Mouse (Mus musculus) embryonic facial prominence, embryonic 11.5 days (tissue): ENCODE measurements around the gene Pdhb. TPM values are rescaled to one million over a fixed set of nuclear protein-coding genes. Genes with fewer than 3 reads are reported as not detected.
"Not testable (repeated sequence)": the region's sequence is repeated elsewhere in the genome, so short reads cannot be mapped to it uniquely, and the experiment has no call there.

Source experiments
- ATAC-seq: fragments of 200-750 bp; cut with Nextera tagmentation; replicated peaks from 2 replicates; pipeline ENCODE4 v1.8.0; 2017; ENCODE audit warnings: low read depth; ENCODE audit not compliant: insufficient number of reproducible peaks, low FRiP score, low TSS enrichment
- DNase-seq: peaks from one replicate; pipeline ENCODE4 v3.0.0-alpha.2; 2015; ENCODE audit warnings: low spot score
- H3K27ac ChIP-seq: fragments of 300-500 bp; sonication (generic); replicated peaks from 2 replicates; pipeline ENCODE4 v1.5.1; 2014; ENCODE audit warnings: mild to moderate bottlenecking, low read depth, low read length, control low read depth
- H3K27me3 ChIP-seq: fragments of 300-500 bp; sonication (generic); 2 replicates; pipeline ENCODE4 v1.6.1; 2014; ENCODE audit warnings: mild to moderate bottlenecking, low read length, moderate library complexity, mixed read lengths; ENCODE audit not compliant: control insufficient read depth, insufficient read depth
- H3K36me3 ChIP-seq: fragments of 300-500 bp; sonication (generic); replicated peaks from 2 replicates; pipeline ENCODE4 v1.6.1; 2014; ENCODE audit warnings: low read depth, mild to moderate bottlenecking, low read length, moderate library complexity, mixed read lengths; ENCODE audit not compliant: control insufficient read depth, insufficient read depth
- H3K4me1 ChIP-seq: fragments of 300-500 bp; sonication (generic); 2 replicates; pipeline ENCODE4 v1.6.1; 2014; ENCODE audit warnings: low read length, mixed read lengths; ENCODE audit not compliant: control insufficient read depth, insufficient read depth
- H3K4me2 ChIP-seq: fragments of 300-500 bp; sonication (generic); 2 replicates; pipeline ENCODE4 v1.6.1; 2014; ENCODE audit warnings: low read depth, mild to moderate bottlenecking, control low read depth, low read length, moderate library complexity
- H3K4me3 ChIP-seq: fragments of 300-500 bp; sonication (generic); 2 replicates; pipeline ENCODE4 v1.5.1; 2014; ENCODE audit warnings: low read depth, low read length, control low read depth
- H3K9ac ChIP-seq: fragments of 300-500 bp; sonication (generic); replicated peaks from 2 replicates; pipeline ENCODE4 v1.6.1; 2014; ENCODE audit warnings: mild to moderate bottlenecking, control low read depth, low read length
- H3K9me3 ChIP-seq: fragments of 300-500 bp; sonication (generic); replicated peaks from 2 replicates; pipeline ENCODE4 v1.6.1; 2016; ENCODE audit warnings: mild to moderate bottlenecking, low read length, inconsistent platforms, mixed read lengths; ENCODE audit not compliant: control insufficient read depth
- WGBS: fragments of 180-500 bp; shearing (Covaris S2); extraction: QIAGEN DNeasy Blood & Tissue Kit; methylation state at CpG from one replicate; pipeline ENCODE4 v1.1.7; 2014; 5-methylcytosine and 5-hydroxymethylcytosine counted together
- polyA plus RNA-seq: library from polyadenylated mRNA; unstranded; fragments of >200 nt; fragmentation: Nextera tagmentation; extraction: Ambion mirVana; gene quantifications from 2 replicates; pipeline ENCODE4 v1.2.1, GENCODE M21; 2014

Gene Pdhb
- polyA plus RNA-seq, 1 experiment from 2014 or later: 229 TPM

DNA sequence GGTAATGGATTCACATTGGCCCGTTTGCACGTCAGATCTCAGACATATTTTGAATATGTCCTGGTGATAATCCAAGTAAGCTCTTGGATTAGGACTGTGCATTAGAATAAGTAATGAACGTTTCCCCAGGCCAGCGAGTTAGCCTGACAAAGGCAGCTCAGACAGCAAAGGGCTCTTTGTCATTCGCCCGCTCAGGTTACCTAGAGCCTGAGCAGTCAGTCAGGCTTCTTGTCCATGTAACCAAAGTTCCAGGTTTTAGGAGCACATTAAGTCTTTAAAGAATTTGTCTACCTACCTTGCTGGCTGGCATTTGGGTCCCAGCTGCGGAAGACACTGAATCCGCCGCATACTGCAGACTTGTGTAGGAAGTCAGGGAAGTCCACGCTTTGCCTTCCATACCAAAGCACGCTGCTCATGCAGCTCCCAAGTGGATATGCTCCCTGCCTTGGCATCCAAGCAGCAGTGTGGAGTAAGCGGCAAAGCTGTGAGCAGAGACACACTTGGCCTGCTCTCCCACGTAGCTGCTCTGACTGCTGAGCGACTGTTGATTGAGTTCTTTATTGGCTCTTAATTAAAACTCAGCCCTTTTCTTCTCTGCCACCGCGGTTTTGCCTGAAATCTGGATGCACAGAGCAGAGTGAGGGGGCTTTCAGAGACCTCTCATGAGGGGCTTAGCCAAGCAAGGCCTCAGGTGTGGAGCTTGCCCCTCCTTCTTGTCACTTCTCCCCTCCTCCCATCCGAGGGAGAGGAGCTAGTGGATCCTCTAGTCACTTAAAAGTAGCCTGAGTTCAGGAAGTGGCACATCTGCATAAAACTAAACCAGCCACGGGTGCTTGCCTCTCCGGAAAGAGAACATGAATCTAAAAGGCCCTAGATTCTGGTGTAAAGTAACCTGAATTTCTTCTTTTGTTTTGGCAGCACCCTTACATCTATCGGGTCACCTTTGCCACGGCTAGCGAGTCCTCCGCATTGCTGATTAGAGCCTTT, 32.8 kb downstream of the Pdhb start:
- H3K36me3 ChIP-seq: peaks cover 4% of the 10 kb centered on the region; the same call in 1 of the 2 replicates
- no peak overlapping the region for H3K9ac ChIP-seq
- DNase-seq (no peak), ATAC-seq (no peak)
- H3K4me2 ChIP-seq: no peak overlapping the region
- no peak overlapping the region for H3K4me3 ChIP-seq
- no peaks in the 10 kb centered on the region for H3K4me1 ChIP-seq
- no peaks in the 10 kb centered on the region for H3K27me3 ChIP-seq
- no peaks in the 10 kb centered on the region for H3K9me3 ChIP-seq
- H3K27ac ChIP-seq: no peak overlapping the region
- 58% methylated on average over 23 of the region's 23 CpGs for WGBS

DNA sequence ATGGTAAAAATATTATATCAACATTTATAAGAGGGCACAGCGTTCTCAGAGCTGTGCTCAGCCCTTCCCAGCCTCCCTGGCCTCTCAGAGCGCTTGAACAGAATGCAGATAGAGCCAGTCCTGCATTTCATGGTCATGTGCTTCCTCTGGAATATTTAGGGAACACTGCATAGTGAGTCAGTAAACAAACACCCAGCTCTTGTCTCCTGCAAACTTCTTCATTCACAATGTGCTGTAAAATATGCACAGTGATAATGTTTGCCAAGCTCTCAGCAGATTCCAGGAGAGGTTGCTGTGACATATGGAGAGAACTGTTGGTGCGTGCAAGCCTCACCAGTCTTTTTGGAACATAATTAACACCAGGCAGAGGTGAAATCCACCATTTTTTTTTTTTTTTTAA, 37.7 kb downstream of the Pdhb start:
- Histone ChIP-seq H3K4me3 (no peak overlapping the region), H3K9ac (no peak overlapping the region), H3K4me1 (no peaks in the 10 kb centered on the region), H3K36me3 (no peaks in the 10 kb centered on the region), H3K9me3 (no peaks in the 10 kb centered on the region), H3K27ac (no peak overlapping the region), H3K27me3 (no peaks in the 10 kb centered on the region), H3K4me2 (no peak overlapping the region)
- 74% methylated on average over 3 of the region's 3 CpGs for WGBS
- DNase-seq: no peak
- no peak for ATAC-seq

DNA sequence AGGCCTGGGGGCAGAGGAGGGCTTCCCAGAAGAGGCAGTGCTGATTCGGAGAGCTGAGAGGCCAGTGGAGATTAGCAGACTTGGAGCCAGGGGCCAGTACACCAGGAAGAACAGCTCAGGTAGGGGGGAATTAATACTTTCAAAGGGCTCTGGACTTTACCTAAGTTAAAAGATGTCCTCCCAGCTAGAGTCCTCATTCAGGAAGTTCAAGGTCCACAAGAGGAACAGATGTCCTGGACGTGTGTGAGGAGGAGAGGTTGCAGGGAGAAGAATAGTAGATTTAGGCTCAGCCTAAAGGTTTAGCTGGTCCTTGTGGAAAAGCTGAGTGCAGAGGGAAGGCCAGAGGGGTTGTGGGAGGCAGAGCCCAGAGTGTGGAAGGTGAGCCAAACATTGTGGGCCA, 38.6 kb downstream of the Pdhb start:
- H3K27ac ChIP-seq: no peak overlapping the region
- H3K4me2 ChIP-seq: no peak overlapping the region
- H3K27me3 ChIP-seq: no peaks in the 10 kb centered on the region
- no peak overlapping the region for H3K9ac ChIP-seq
- H3K36me3 ChIP-seq: no peaks in the 10 kb centered on the region
- H3K4me1 ChIP-seq: no peaks in the 10 kb centered on the region
- ATAC-seq: no peak
- H3K4me3 ChIP-seq: no peak overlapping the region
- H3K9me3 ChIP-seq: no peaks in the 10 kb centered on the region
- DNase-seq: no peak
- WGBS: 57% methylated on average over 2 of the region's 2 CpGs

DNA sequence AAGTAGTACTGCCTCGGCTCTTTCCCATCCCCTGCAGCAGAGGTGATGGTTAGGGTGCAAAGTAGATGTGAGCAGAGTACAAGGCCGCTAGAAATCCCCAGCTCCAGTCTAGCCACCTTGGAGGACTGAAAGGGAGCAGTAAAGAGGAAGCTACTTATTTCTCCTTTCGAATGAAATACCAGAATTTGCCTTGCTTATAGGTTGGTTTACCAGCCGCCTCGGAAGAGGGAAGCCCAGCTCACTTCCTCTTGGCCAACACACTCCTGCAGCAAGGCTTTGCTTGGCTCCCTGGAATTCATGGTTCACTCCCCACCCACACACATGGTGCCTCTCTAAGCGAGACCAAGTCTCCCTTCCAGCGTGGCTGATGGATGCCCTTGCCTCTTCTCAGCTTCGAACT, 40.0 kb downstream of the Pdhb start:
- 83% methylated on average over 8 of the region's 8 CpGs for WGBS
- Histone ChIP-seq H3K36me3 (no peaks in the 10 kb centered on the region), H3K27me3 (no peaks in the 10 kb centered on the region), H3K4me1 (no peaks in the 10 kb centered on the region), H3K9ac (no peak overlapping the region), H3K27ac (no peak overlapping the region), H3K4me3 (no peak overlapping the region), H3K4me2 (no peak overlapping the region), H3K9me3 (no peaks in the 10 kb centered on the region)
- no peak for ATAC-seq
- no peak for DNase-seq

DNA sequence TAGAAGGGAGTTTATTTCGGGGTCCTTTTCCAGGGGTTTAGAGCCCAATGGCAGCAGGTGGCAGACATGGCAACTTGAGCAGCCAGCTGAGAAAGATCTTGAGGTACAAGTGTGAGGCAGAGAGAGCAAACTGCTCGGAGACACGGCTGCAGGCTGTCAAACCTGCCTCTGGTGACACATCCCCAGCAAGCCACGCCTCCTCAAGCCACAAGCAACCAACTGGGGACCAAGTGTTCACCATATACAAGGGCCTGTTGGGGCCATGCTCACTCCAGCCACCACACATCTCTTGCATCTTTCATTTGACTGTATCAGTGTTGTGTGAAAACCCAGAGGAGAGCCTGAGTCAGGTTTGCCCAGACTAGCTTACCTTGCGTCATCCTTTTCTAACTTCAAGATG, 44.9 kb downstream of the Pdhb start:
- Histone ChIP-seq H3K27ac (no peak overlapping the region), H3K9me3 (no peaks in the 10 kb centered on the region), H3K4me1 (no peaks in the 10 kb centered on the region), H3K4me2 (no peak overlapping the region), H3K27me3 (no peaks in the 10 kb centered on the region), H3K36me3 (no peaks in the 10 kb centered on the region), H3K4me3 (no peak overlapping the region), H3K9ac (no peak overlapping the region)
- ATAC-seq: no peak
- WGBS: 70% methylated on average over 5 of the region's 5 CpGs
- DNase-seq: no peak

DNA sequence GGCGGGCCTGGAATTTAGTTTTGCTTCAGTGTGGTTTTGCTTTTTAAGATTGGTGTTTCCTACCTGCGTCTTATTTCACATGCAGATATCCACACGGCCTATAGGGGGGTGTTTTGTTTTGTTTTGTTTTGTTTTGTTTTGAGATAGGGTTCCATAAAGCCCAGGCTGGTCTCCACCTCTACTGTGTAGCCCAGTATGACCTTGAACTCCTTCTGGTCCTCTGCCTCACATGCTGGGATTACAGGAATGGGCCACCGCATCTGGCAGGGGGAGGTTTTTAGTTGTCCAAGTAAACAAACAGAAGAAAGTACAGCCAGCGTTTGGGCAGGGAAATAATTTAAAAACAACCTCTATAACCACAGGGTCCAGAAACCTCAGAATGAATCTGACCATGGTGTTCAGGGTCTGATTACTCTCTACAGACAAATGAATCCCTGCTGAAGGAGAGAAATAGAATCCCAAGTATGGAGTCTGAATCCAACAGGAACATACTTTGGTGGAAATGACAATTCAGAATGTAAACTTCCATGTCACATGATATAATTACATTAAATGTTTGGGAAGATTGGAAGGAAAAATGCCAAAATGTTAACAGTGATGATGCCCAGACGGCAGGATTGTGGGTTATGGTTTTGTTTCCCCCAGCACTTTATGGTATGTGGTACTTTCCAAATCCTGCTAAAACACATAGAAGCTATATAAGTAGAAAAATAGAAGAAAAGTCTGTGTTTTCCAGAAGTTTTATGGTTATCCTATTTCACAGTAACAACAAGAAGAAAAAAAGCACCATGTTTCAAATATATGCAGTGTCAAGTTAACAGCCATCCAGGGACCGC, 48.6 kb downstream of the Pdhb start:
- no peaks in the 10 kb centered on the region for H3K27me3 ChIP-seq
- no peak overlapping the region for H3K27ac ChIP-seq
- ATAC-seq: no peak
- H3K4me2 ChIP-seq: no peak overlapping the region
- 74% methylated on average over 7 of the region's 7 CpGs for WGBS
- no peaks in the 10 kb centered on the region for H3K9me3 ChIP-seq
- H3K36me3 ChIP-seq: no peaks in the 10 kb centered on the region
- no peak for DNase-seq
- no peaks in the 10 kb centered on the region for H3K4me1 ChIP-seq
- no peak overlapping the region for H3K9ac ChIP-seq
- H3K4me3 ChIP-seq: no peak overlapping the region

DNA sequence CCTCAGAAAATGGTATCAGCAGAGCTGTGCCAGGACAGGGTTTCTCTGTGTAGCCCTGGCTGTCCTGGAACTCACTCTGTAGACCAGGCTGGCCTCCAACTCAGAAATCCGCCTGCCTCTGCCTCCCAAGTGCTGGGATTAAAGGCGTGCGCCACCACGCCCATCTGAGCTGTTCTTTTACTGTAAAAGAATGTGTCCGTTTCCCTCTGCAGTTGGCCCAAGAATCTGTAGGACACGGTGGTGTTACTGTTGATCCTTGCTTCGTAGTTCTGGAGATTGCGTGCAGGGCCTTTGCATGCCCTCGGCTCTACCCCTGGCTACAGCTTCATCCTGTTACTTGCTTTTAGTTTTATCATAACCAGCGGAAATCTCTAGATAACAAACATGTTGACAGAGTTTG, 49.2 kb downstream of the Pdhb start:
- not testable (repeated sequence) for H3K9ac ChIP-seq, H3K4me2 ChIP-seq, H3K4me3 ChIP-seq, H3K4me1 ChIP-seq, H3K27ac ChIP-seq, ATAC-seq, H3K36me3 ChIP-seq, H3K27me3 ChIP-seq, DNase-seq, H3K9me3 ChIP-seq
- WGBS: 92% methylated on average over 10 of the region's 10 CpGs

DNA sequence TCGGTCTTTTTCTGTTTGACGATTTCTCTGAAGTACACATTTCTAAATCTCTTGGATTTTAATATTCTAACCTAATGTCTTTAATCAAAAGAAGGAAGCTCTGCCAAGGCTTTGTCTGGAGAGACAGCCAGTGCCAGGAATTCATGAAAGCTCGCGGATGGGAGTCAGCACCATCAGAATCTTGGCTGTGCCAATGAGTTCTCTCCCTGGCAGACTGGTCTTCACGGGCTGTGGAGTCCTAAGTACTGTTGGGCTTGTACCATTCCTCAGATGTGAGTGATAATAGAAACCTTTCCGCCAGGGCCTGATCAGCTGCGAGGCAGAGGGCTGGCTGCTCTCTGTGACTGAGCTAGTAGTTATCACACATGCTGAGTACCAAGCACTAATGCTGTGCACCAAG, 49.7 kb downstream of the Pdhb start:
- H3K4me1 ChIP-seq: no peaks in the 10 kb centered on the region
- H3K4me3 ChIP-seq: no peak overlapping the region
- no peaks in the 10 kb centered on the region for H3K9me3 ChIP-seq
- H3K27ac ChIP-seq: no peak overlapping the region
- H3K9ac ChIP-seq: no peak overlapping the region
- ATAC-seq (no peak), DNase-seq (no peak)
- WGBS: 91% methylated on average over 7 of the region's 7 CpGs
- no peak overlapping the region for H3K4me2 ChIP-seq
- no peaks in the 10 kb centered on the region for H3K36me3 ChIP-seq
- no peaks in the 10 kb centered on the region for H3K27me3 ChIP-seq
